Mouse (Mus musculus): ENCODE data around the gene Gaa. TPM values are rescaled to one million over a fixed set of nuclear protein-coding genes. Genes with fewer than 3 reads are reported as not detected.

The Gaa gene
- total RNA-seq, 4 experiments from 2014 or later, result 336 to 359 (median 339) TPM

GRCm38 (mm10) chr11:119300246-119300935 is 32.7 kb downstream of the Gaa start:
- DNase-seq (ENCODE audit: low spot score in 2 of 2), result no peak

DNA sequence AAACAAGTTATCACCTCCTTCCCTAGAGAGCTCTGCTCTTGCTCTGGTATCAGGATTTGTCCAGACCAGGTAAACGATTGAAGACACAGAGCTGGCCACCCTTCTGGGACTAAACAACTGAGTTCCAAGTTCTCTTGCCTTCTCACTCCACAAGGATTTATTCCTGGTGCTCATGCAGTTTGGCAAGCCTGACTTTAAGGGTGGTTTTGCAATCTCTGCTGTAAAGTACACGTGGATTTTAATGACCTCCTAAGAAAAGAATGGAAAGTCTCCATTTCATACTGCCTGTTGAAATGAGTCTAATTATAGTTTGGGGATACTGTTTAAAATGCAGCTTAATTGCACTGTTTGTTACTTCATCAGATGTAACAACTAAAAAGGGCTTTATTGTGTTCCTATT is 33.3 kb downstream of the Gaa start:
- no peak for DNase-seq (ENCODE audit: low spot score in 2 of 2)

DNA sequence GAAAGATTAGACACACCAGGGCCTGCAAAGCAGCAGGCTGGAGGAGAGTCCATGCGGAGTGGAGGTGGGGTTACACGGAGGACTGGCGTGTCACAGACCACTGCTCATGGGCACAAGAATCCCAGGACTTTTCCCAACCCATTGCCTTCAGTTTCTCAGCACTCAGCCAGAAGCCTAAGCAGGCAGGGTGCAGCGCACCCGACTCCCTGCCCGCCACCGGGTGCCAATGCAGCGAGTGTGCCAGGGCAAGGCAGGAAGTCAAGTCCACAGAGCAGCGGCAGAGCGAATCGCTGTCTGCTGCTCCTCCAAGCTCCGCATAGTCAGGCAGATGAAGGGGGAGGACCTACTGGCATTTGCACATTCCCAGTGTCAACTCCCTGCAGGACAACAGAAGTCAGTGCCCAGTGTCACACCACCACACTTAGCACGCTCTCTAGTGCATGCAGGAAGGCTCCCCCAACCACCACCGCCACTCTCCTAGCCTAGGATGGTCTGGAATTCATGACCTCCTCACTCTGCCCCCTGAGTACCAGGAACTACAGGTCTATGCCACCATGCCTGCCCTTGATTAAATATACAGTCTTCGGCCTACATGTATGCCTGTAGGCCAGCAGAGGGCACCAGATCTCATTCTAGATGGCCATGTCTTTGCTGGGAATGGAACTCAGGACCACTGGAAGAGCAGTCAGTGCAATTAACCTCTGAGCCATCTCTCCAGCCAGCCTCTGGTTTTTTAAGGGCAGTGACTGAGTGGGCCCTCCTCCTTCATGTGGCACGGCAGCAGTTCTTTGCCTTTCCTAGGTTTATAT is 37.4 kb downstream of the Gaa start:
- no peak for DNase-seq (ENCODE audit: low spot score in 2 of 2)

DNA sequence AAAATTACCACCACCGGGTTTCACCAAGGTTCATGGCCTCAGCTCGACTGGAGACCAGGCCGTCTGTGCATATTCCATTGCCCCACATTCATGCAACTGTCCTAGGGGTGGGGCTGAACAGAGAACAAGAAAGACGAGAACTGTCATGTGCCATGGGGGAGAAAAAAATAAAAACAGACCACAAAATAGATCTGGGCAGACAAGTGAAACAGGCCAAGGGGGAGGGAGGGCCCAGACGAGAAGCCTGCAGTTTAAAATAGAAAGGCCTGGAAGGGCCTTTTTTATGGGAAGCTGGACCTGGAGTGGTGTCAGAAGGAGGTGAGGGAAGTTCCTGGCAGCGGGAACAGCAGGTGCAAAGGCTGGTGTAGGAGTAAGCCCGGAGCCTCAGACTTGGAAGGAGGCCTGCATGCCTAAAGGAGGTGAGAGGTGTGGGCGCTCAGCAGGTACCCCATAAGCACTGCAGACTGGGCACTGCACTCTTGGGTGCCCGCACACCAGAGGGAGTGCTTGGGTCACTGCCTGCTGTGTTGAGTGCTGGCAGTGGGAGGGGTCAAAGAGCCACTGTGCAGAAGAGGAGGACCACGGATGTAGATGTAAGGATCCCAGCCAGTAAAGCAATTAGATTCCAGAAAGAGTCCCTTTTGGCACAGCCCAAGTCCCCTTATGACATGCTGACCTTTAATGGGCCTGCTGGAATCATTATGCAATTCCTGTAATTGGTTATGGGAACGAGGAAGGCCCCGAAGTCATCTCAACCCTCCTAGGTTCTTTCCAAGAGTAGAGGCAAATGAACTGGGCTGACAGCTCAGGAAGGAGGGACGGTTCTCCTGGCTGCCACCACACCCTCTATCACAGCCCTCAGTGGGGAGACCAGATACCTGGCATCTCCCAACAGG is 39.3 kb downstream of the Gaa start:
- no peak for DNase-seq (ENCODE audit: low spot score in 2 of 2)

GRCm38 (mm10) chr11:119307658-119307867 is 39.9 kb downstream of the Gaa start, which contains the start of gene Card14:
Gene Card14, plus strand, starts transcription at chr11:119307768.
- no peak for DNase-seq (ENCODE audit: low spot score in 2 of 2)

GRCm38 (mm10) chr11:119307916-119308315 is 40.2 kb downstream of the Gaa start:
- no peak for DNase-seq (ENCODE audit: low spot score in 2 of 2)

- DNase-seq (ENCODE audit: low spot score in 2 of 2), result no peak
These were observed 42.9 kb downstream of the Gaa start for GRCm38 (mm10) chr11:119310621-119311020.

GRCm38 (mm10) chr11:119314252-119314936 is 46.7 kb downstream of the Gaa start:
- no peak for DNase-seq (ENCODE audit: low spot score in 2 of 2)

- DNase-seq (ENCODE audit: low spot score in 2 of 2), result no peak
These were observed 49.0 kb downstream of the Gaa start for GRCm38 (mm10) chr11:119316720-119317119.

DNA sequence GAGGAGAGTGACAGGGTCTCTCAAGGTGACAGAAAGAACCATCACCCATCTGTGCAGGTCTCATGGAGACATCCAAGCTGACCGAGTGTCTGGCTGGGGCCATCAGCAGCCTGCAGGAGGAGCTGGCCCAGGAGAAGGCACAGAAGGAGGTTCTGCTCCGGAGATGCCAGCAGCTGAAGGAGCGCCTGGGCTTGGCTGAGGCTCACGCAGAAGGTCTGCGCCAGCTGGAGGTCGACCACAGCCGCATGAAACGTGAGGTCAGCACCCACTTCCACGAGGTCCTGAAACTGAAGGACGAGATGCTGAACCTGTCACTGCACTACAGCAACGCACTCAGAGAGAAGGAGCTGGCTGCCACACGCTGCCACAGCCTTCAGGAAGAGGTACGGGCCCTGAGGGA is 54.8 kb downstream of the Gaa start:
- no peak for DNase-seq (ENCODE audit: low spot score in 2 of 2)

GRCm38 (mm10) chr11:119325068-119325467 is 57.4 kb downstream of the Gaa start:
- DNase-seq (ENCODE audit: low spot score in 2 of 2), result no peak

DNA sequence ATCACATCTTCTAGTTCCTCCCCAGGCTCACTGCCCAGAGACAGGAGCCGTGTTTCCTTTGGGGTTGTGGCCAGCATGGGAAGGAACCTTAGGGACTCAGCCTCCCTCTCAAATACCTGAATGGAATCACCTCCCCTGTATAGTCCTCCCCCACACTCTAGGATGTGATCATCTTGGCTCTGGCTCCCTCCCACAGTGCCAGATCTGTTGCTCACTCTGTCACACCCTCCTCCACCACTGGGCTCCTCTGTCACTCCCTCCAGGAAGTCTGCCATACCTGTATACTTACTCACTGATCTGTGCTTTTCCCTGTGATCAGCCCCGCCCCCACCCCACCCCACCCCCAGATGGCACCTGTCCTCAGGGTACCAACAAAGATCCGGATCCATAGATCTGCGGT is 62.9 kb downstream of the Gaa start:
- no peak for DNase-seq (ENCODE audit: low spot score in 2 of 2)

- DNase-seq (ENCODE audit: low spot score in 2 of 2), result no peak
These were observed 64.3 kb downstream of the Gaa start for GRCm38 (mm10) chr11:119331970-119332369.

Other genes with a start within 250 kb of the Gaa start
- gene Cbx2, start 244.9 kb upstream of the Gaa start, total RNA-seq (2022), result 1 to 10 TPM; 1.7 to 3.9 (median 2.4) TPM
- gene Cbx8, start 226.9 kb upstream of the Gaa start, total RNA-seq (2022), result 10 to 100 TPM in 2 of 4 experiments, 1 to 10 TPM in 2; 6.9 to 11.9 (median 9.6) TPM
- gene Cbx4, start 181.7 kb upstream of the Gaa start, total RNA-seq (2022), result 10 to 100 TPM; 40.7 to 47.2 (median 44.0) TPM
- 10 to 100 TPM; 35.4 to 39.4 (median 36.7) TPM for gene Tbc1d16, start 39.4 kb upstream of the Gaa start, total RNA-seq (2022)
- gene Ccdc40, start 39.3 kb upstream of the Gaa start, total RNA-seq (2022), result 1 to 10 TPM; 1.6 to 3.1 (median 2.4) TPM
- gene Eif4a3, start 32.2 kb downstream of the Gaa start, total RNA-seq (2022), result 10 to 100 TPM; 89.1 to 93.4 (median 90.6) TPM
- gene Card14, start 39.9 kb downstream of the Gaa start, total RNA-seq (2022), result under 1 TPM; 0.36 to 0.71 (median 0.52) TPM
- 1 to 10 TPM; 5.9 to 8.0 (median 7.0) TPM for gene Sgsh, start 87.6 kb downstream of the Gaa start, total RNA-seq (2022)
- 1 to 10 TPM; 6.0 to 6.9 (median 6.3) TPM for gene Slc26a11, start 87.7 kb downstream of the Gaa start, total RNA-seq (2022)
- gene Rnf213, start 125.2 kb downstream of the Gaa start, total RNA-seq (2022), result 1 to 10 TPM; 3.6 to 8.6 (median 6.1) TPM
- 10 to 100 TPM; 28.8 to 39.7 (median 32.2) TPM for gene Endov, start 223.5 kb downstream of the Gaa start, total RNA-seq (2022)